Mouse (Mus musculus) spleen, postnatal 0 days (tissue): ENCODE measurements around the gene Glb1l3. TPM values are rescaled to one million over a fixed set of nuclear protein-coding genes. Genes with fewer than 3 reads are reported as not detected.

Experiments used
- polyA plus RNA-seq: library from polyadenylated mRNA; unstranded; fragments of >200 nt; fragmentation: Nextera tagmentation; extraction: Ambion mirVana; gene quantifications from 2 replicates; pipeline ENCODE4 v1.2.1, GENCODE M21; 2015

The Glb1l3 gene
- not detected in 2 replicates for polyA plus RNA-seq

GRCm38 (mm10) chr9:26860751-26861150 lies at the start of gene Glb1l3:
Glb1l3 (minus strand) TSS chr9:26860890.

GRCm38 (mm10) chr9:26805935-26806666 lies 54.6 kb downstream of the Glb1l3 start, which contains the start of gene Glb1l2:
Glb1l2 (minus strand) TSS chr9:26806468.

Other genes with a start within 250 kb of the Glb1l3 start
- not detected in 2 replicates for gene B3gat1, start 127.2 kb downstream of the Glb1l3 start, polyA plus RNA-seq
- gene Glb1l2, start 54.4 kb downstream of the Glb1l3 start, polyA plus RNA-seq = 0.22 and 0.39 TPM in 2 replicates
- gene Gm1110, start 62.2 kb upstream of the Glb1l3 start, polyA plus RNA-seq = not detected in 2 replicates
- gene Acad8, start 138.7 kb upstream of the Glb1l3 start, polyA plus RNA-seq = 13.1 and 17.1 TPM in 2 replicates
- 74.6 and 76.1 TPM in 2 replicates for gene Thyn1, start 138.8 kb upstream of the Glb1l3 start, polyA plus RNA-seq
- 10.7 and 12.6 TPM in 2 replicates for gene Vps26b, start 169.2 kb upstream of the Glb1l3 start, polyA plus RNA-seq
- 30.7 and 35.9 TPM in 2 replicates for gene Ncapd3, start 169.3 kb upstream of the Glb1l3 start, polyA plus RNA-seq